Mouse (Mus musculus): ENCODE measurements around the gene Gzme.
"Not testable (repeated sequence)": the region's sequence is repeated elsewhere in the genome, so short reads cannot be mapped to it uniquely, and the experiment has no call there.

Gzme gene

GRCm38 (mm10) chr14:56120525-56120924 is at the start of gene Gzme:
TSS of gene Gzme (minus strand) at chr14:56120625.
- no peak for DNase-seq

GRCm38 (mm10) chr14:56168009-56168408 is 47.6 kb upstream of the Gzme start:
- DNase-seq: no peak

- DNase-seq: peak; percentile 15 to 23
Observed at GRCm38 (mm10) chr14:56162109-56162508, 41.7 kb upstream of the Gzme start.

- not testable (repeated sequence) for DNase-seq
Observed at GRCm38 (mm10) chr14:56159479-56159878, 39.1 kb upstream of the Gzme start, which contains the start of gene Gzmg. TSS of gene Gzmg (minus strand) at chr14:56159579.

GRCm38 (mm10) chr14:56155340-56155739 is 34.9 kb upstream of the Gzme start:
- no peak for DNase-seq

- DNase-seq: peak in 1 of 2 experiments; percentile 11
Observed at GRCm38 (mm10) chr14:56133675-56134074, 13.2 kb upstream of the Gzme start.

GRCm38 (mm10) chr14:56132508-56132907 is 12.1 kb upstream of the Gzme start, which contains the start of gene Gzmd:
TSS of gene Gzmd (minus strand) at chr14:56132608.
- not testable (repeated sequence) for DNase-seq

GRCm38 (mm10) chr14:56128341-56128740 is 7.9 kb upstream of the Gzme start:
- no peak for DNase-seq

- no peak for DNase-seq
Observed at GRCm38 (mm10) chr14:56123516-56123915, 3.1 kb upstream of the Gzme start.

- not testable (repeated sequence) for DNase-seq
Observed at GRCm38 (mm10) chr14:56115531-56116310, 4.7 kb downstream of the Gzme start.

- no peak for DNase-seq
Observed at GRCm38 (mm10) chr14:56105447-56106180, 14.8 kb downstream of the Gzme start.

GRCm38 (mm10) chr14:56105016-56105415 is 15.4 kb downstream of the Gzme start:
- no peak for DNase-seq

- no peak for DNase-seq
Observed at GRCm38 (mm10) chr14:56103452-56103851, 17.0 kb downstream of the Gzme start.

- no peak for DNase-seq
Observed at GRCm38 (mm10) chr14:56102386-56102785, 18.0 kb downstream of the Gzme start, which contains the start of gene Ctsg. TSS of gene Ctsg (minus strand) at chr14:56102574.

GRCm38 (mm10) chr14:56098940-56099339 is 21.5 kb downstream of the Gzme start:
- no peak for DNase-seq

- no peak for DNase-seq
Observed at GRCm38 (mm10) chr14:56097597-56097996, 22.8 kb downstream of the Gzme start.

- no peak for DNase-seq
Observed at GRCm38 (mm10) chr14:56093353-56093752, 27.1 kb downstream of the Gzme start.

GRCm38 (mm10) chr14:56086711-56087110 is 33.7 kb downstream of the Gzme start:
- no peak for DNase-seq

GRCm38 (mm10) chr14:56085167-56085566 is 35.3 kb downstream of the Gzme start, which contains the start of gene Mcpt8:
TSS of gene Mcpt8 (minus strand) at chr14:56085273.
- no peak for DNase-seq

GRCm38 (mm10) chr14:56082016-56082415 is 38.4 kb downstream of the Gzme start:
- DNase-seq: peak; percentile 52 to 74

All from cerebellum, postnatal 25 days (tissue).